Mouse (Mus musculus): Measurements from ENCODE around the gene Flnb. TPM values are rescaled to one million over a fixed set of nuclear protein-coding genes. Genes with fewer than 3 reads are reported as not detected.

Gene Flnb
- polyA plus RNA-seq, 1 experiment from 2014 or later: 7.0 TPM

DNA sequence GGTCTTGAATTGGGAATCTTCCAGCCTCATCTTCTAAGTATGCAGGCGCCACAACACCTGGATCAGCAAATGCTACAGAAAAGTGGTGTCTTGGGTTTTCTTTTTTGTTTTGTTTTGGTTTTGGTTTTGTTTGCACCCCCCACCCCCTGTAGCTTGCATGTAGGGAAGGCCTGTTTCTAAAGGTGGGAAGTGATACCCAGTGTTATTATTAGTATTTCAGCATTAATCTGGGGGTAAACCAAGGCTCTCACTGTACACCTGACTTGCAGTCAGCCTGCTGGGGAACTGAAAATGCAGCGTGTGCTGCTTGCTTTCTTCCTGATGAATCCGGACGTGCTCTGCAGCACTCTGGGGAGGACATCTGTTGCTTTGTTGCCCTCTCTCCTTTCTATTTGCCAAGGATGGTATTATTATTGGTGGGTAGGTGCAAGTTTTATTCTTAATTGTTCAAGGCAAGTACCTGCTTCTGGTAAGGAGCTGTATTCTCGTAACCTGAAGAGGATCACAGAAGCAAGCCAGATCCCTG, 20.9 kb downstream of the Flnb start:
- H3K27me3 ChIP-seq (ENCODE audit: control insufficient read depth, insufficient read depth, low read length): no peaks in the 10 kb centered on the region
- H3K4me1 ChIP-seq (ENCODE audit: control insufficient read depth, insufficient read depth, low read length): no peaks in the 10 kb centered on the region; the same call in 1 of the 2 replicates
- H3K9ac ChIP-seq (replicated peaks; ENCODE audit: low read depth, low read length): no peak overlapping the region
- H3K9me3 ChIP-seq (ENCODE audit: control insufficient read depth, low read length): no peaks in the 10 kb centered on the region
- H3K4me3 ChIP-seq (ENCODE audit: low read depth, low read length): no peak overlapping the region
- WGBS: 85% methylated on average over 5 of the region's 5 CpGs
- no peak for ATAC-seq (ENCODE audit: low read depth)
- no peaks in the 10 kb centered on the region for H3K36me3 ChIP-seq (ENCODE audit: control insufficient read depth, insufficient read depth, low read length)
- H3K27ac ChIP-seq (ENCODE audit: low read depth, low read length): no peak overlapping the region
- H3K4me2 ChIP-seq (ENCODE audit: low read depth, low read length): no peak overlapping the region

DNA sequence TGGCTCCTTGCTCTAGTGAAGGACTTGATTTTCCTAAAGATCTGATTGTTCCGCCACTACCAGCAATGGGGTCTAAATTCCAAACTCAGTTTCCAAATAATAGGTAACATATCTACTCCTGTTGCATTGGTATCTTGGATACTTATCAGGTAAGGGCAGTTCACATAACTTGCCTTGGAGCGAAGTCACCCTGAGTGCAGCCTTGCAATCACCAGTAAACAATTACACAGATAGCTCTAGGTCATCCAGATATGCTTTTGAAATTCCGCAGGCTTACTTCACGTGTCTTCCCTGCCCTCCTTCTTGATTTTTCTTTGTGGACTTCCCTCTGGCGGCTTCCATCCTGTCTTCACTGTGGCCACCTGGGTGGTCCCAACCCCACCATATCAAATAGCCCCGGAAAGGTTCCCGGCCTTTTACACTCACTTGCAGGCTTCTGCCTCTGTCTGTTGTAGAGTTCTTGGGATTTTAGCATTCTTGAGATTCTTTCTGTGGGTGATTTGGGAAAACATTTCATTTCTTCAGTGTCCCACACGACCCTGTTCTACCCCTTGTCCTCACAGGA, 22.3 kb downstream of the Flnb start:
- WGBS: 67% methylated on average over 8 of the region's 8 CpGs
- Histone ChIP-seq H3K27me3 (ENCODE audit: control insufficient read depth, insufficient read depth, low read length) (no peaks in the 10 kb centered on the region), H3K4me3 (ENCODE audit: low read depth, low read length) (no peak overlapping the region), H3K4me1 (ENCODE audit: control insufficient read depth, insufficient read depth, low read length) (no peaks in the 10 kb centered on the region; the same call in 1 of the 2 replicates), H3K4me2 (ENCODE audit: low read depth, low read length) (no peak overlapping the region), H3K9ac (replicated peaks; ENCODE audit: low read depth, low read length) (no peak overlapping the region), H3K36me3 (ENCODE audit: control insufficient read depth, insufficient read depth, low read length) (no peaks in the 10 kb centered on the region), H3K9me3 (ENCODE audit: control insufficient read depth, low read length) (no peaks in the 10 kb centered on the region), H3K27ac (ENCODE audit: low read depth, low read length) (no peak overlapping the region)
- ATAC-seq (ENCODE audit: low read depth): no peak

- H3K9me3 ChIP-seq (ENCODE audit: control insufficient read depth, low read length): no peaks in the 10 kb centered on the region
- H3K4me1 ChIP-seq (ENCODE audit: control insufficient read depth, insufficient read depth, low read length): peaks cover 4% of the 10 kb centered on the region
- no peaks in the 10 kb centered on the region for H3K36me3 ChIP-seq (ENCODE audit: control insufficient read depth, insufficient read depth, low read length)
- H3K27ac ChIP-seq (ENCODE audit: low read depth, low read length): no peak overlapping the region
- no peaks in the 10 kb centered on the region for H3K27me3 ChIP-seq (ENCODE audit: control insufficient read depth, insufficient read depth, low read length)
- no peak overlapping the region for H3K4me3 ChIP-seq (ENCODE audit: low read depth, low read length)
- no peak for ATAC-seq (ENCODE audit: low read depth)
- no peak overlapping the region for H3K4me2 ChIP-seq (ENCODE audit: low read depth, low read length)
- 57% methylated on average over 15 of the region's 15 CpGs for WGBS
- H3K9ac ChIP-seq (replicated peaks; ENCODE audit: low read depth, low read length): no peak overlapping the region
Measured at GRCm38 (mm10) chr14:7842631-7843332, 25.0 kb downstream of the Flnb start.

DNA sequence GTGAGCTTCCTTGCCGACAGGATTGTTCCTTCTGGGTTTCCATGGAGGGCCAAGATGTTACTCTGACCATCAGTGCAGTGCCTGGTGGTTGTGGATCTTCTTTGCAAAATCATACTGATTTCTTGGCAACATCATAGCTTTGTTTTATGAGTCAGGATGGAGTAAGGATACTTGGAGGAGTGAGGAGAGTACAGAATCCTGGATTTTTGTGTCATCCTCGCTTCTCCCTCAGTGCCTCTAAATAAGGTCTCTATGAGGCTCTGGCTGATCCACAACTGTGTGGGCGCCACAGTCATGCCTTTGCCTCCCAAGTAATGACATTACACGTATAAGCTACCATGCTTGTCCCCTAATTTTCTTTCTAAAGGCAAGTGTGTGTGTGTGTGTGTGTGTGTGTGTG, 28.9 kb downstream of the Flnb start:
- H3K27ac ChIP-seq (ENCODE audit: low read depth, low read length): no peak overlapping the region
- H3K4me1 ChIP-seq (ENCODE audit: control insufficient read depth, insufficient read depth, low read length): peaks cover 9% of the 10 kb centered on the region
- H3K9ac ChIP-seq (replicated peaks; ENCODE audit: low read depth, low read length): no peak overlapping the region
- no peak for ATAC-seq (ENCODE audit: low read depth)
- H3K36me3 ChIP-seq (ENCODE audit: control insufficient read depth, insufficient read depth, low read length): no peaks in the 10 kb centered on the region
- no peak overlapping the region for H3K4me2 ChIP-seq (ENCODE audit: low read depth, low read length)
- H3K9me3 ChIP-seq (ENCODE audit: control insufficient read depth, low read length): no peaks in the 10 kb centered on the region
- no peak overlapping the region for H3K4me3 ChIP-seq (ENCODE audit: low read depth, low read length)
- H3K27me3 ChIP-seq (ENCODE audit: control insufficient read depth, insufficient read depth, low read length): no peaks in the 10 kb centered on the region
- 85% methylated on average over 4 of the region's 4 CpGs for WGBS

DNA sequence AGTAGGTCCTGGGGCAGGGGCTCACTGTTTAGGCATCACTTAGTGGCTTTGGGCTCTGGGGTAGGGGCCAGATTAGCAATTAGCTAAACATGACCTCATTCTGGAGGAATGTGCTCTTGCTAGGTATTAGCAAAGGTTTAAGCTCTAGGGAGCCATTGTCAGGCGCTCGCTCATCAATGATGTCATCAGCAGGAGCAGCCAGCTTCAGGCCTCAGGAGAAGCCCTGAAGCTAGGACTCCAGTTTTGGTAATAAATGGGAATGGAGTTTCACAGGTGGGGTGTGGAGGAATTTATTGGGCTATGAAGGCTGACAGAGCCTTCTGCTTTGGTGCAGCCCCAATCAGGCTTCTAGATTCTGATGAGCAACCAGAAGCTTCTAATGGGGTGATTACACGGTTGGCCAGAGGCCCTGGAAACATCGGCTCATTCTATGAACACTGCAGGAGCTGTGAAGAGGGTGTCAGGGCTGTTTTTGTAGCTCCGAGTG, 30.0 kb downstream of the Flnb start:
- H3K27me3 ChIP-seq (ENCODE audit: control insufficient read depth, insufficient read depth, low read length): no peaks in the 10 kb centered on the region

GRCm38 (mm10) chr14:7850913-7851312, 33.2 kb downstream of the Flnb start:
- ATAC-seq (ENCODE audit: low read depth): no peak
- no peaks in the 10 kb centered on the region for H3K9me3 ChIP-seq (ENCODE audit: control insufficient read depth, low read length)
- H3K27ac ChIP-seq (ENCODE audit: low read depth, low read length): no peak overlapping the region
- H3K36me3 ChIP-seq (ENCODE audit: control insufficient read depth, insufficient read depth, low read length): no peaks in the 10 kb centered on the region
- H3K4me3 ChIP-seq (ENCODE audit: low read depth, low read length): no peak overlapping the region
- H3K27me3 ChIP-seq (ENCODE audit: control insufficient read depth, insufficient read depth, low read length): no peaks in the 10 kb centered on the region
- no peak overlapping the region for H3K4me2 ChIP-seq (ENCODE audit: low read depth, low read length)
- H3K9ac ChIP-seq (replicated peaks; ENCODE audit: low read depth, low read length): no peak overlapping the region
- WGBS: 56% methylated on average over 3 of the region's 3 CpGs
- peaks cover 13% of the 10 kb centered on the region for H3K4me1 ChIP-seq (ENCODE audit: control insufficient read depth, insufficient read depth, low read length)

More for the DNA sequence above, 30.0 kb downstream of the Flnb start:
- peak; percentile 60 for ATAC-seq (ENCODE audit: low read depth)
- Histone ChIP-seq H3K4me3 (ENCODE audit: low read depth, low read length) (no peak overlapping the region), H3K9me3 (ENCODE audit: control insufficient read depth, low read length) (no peaks in the 10 kb centered on the region), H3K4me1 (ENCODE audit: control insufficient read depth, insufficient read depth, low read length) (peaks cover 13% of the 10 kb centered on the region), H3K27ac (ENCODE audit: low read depth, low read length) (no peak overlapping the region), H3K36me3 (ENCODE audit: control insufficient read depth, insufficient read depth, low read length) (no peaks in the 10 kb centered on the region), H3K4me2 (ENCODE audit: low read depth, low read length) (no peak overlapping the region), H3K9ac (replicated peaks; ENCODE audit: low read depth, low read length) (no peak overlapping the region)
- 16% methylated on average over 5 of the region's 5 CpGs for WGBS

GRCm38 (mm10) chr14:7851543-7852065, 33.8 kb downstream of the Flnb start:
- Histone ChIP-seq H3K9me3 (ENCODE audit: control insufficient read depth, low read length) (no peaks in the 10 kb centered on the region), H3K27ac (ENCODE audit: low read depth, low read length) (no peak overlapping the region), H3K9ac (replicated peaks; ENCODE audit: low read depth, low read length) (no peak overlapping the region), H3K27me3 (ENCODE audit: control insufficient read depth, insufficient read depth, low read length) (no peaks in the 10 kb centered on the region), H3K36me3 (ENCODE audit: control insufficient read depth, insufficient read depth, low read length) (no peaks in the 10 kb centered on the region), H3K4me3 (ENCODE audit: low read depth, low read length) (no peak overlapping the region), H3K4me1 (ENCODE audit: control insufficient read depth, insufficient read depth, low read length) (peaks cover 13% of the 10 kb centered on the region), H3K4me2 (ENCODE audit: low read depth, low read length) (no peak overlapping the region)
- 20% methylated on average over 5 of the region's 5 CpGs for WGBS
- 0 out of 2 replicates have a peak, but pooled peaks have one; percentile 24 for ATAC-seq (ENCODE audit: low read depth)

DNA sequence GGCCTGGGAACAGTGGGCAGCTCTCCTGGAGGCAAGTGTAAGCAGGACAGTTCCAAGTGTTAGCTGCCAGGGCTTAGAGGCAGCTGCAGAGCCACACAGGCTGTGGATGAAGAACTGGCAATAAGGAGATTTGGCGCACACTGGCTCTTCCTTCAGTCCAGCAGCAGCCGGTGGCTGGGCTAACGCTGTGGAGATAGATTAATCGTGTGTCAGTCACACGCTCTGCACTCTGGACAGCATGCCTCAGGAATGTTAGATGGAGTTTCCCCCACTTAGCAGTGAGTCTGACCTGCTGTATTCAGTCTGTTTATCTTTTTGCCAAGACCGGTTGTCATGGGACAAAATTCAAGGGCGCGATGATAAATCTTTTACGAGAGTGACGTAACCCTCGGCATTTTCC, 35.9 kb downstream of the Flnb start:
- Histone ChIP-seq H3K9ac (replicated peaks; ENCODE audit: low read depth, low read length) (no peak overlapping the region), H3K4me1 (ENCODE audit: control insufficient read depth, insufficient read depth, low read length) (peaks cover 9% of the 10 kb centered on the region), H3K9me3 (ENCODE audit: control insufficient read depth, low read length) (no peaks in the 10 kb centered on the region), H3K27ac (ENCODE audit: low read depth, low read length) (no peak overlapping the region), H3K4me2 (ENCODE audit: low read depth, low read length) (no peak overlapping the region), H3K27me3 (ENCODE audit: control insufficient read depth, insufficient read depth, low read length) (no peaks in the 10 kb centered on the region), H3K36me3 (ENCODE audit: control insufficient read depth, insufficient read depth, low read length) (no peaks in the 10 kb centered on the region), H3K4me3 (ENCODE audit: low read depth, low read length) (no peak overlapping the region)
- 62% methylated on average over 11 of the region's 11 CpGs for whole genome bisulfite sequencing
- ATAC-seq (ENCODE audit: low read depth): peak; percentile 47

- no peaks in the 10 kb centered on the region for H3K9me3 ChIP-seq (ENCODE audit: control insufficient read depth, low read length)
- ATAC-seq (ENCODE audit: low read depth): no peak
- H3K36me3 ChIP-seq (ENCODE audit: control insufficient read depth, insufficient read depth, low read length): no peaks in the 10 kb centered on the region
- WGBS: 82% methylated on average over 6 of the region's 6 CpGs
- H3K27ac ChIP-seq (ENCODE audit: low read depth, low read length): no peak overlapping the region
- no peak overlapping the region for H3K9ac ChIP-seq (replicated peaks; ENCODE audit: low read depth, low read length)
- H3K27me3 ChIP-seq (ENCODE audit: control insufficient read depth, insufficient read depth, low read length): no peaks in the 10 kb centered on the region
- no peak overlapping the region for H3K4me2 ChIP-seq (ENCODE audit: low read depth, low read length)
- H3K4me3 ChIP-seq (ENCODE audit: low read depth, low read length): no peak overlapping the region
- H3K4me1 ChIP-seq (ENCODE audit: control insufficient read depth, insufficient read depth, low read length): peaks cover 9% of the 10 kb centered on the region
Measured at GRCm38 (mm10) chr14:7854366-7854765, 36.6 kb downstream of the Flnb start.

Measured in neural tube, embryonic 14.5 days (tissue).